In the genomic region with DNA sequence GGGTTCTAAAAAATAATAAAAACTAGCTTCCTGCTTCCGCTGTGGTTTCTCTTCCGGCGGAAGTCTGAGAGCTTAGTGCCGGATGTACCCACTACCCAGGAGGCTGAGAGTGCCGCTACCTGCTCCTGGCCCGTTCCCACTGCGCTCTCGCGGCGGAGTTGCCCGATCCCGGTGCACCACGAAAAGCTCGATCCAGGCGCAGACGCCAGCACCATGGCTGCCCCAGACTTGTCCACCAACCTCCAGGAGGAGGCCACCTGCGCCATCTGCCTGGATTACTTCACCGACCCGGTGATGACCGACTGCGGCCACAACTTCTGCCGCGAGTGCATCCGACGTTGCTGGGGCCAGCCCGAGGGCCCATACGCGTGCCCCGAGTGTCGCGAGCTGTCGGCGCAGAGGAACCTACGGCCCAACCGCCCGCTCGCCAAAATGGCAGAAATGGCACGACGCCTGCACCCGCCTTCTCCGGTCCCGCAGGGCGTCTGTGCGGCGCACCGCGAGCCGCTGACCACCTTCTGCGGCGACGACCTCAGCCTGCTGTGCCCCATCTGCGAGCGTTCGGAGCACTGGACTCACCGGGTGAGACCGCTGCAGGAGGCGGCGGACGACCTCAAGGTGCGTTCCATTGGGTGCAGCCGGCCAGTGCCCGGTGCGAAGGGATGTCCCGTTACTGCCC, we compare ENCODE assay signal across 8 mouse cellular contexts. TPM values are rescaled to one million over a fixed set of nuclear protein-coding genes. Genes with fewer than 3 reads are reported as not detected.
DNase-seq lines count a peak whose midpoint lies in the region; ATAC-seq and TF ChIP-seq lines count a peak whose summit lies in the region.

TSS of gene Trim11 (plus strand) at position 67 of the 679 bp plus-strand sequence.

- 1% methylated on average over 64 of the region's 64 CpGs for WGBS in heart, postnatal 0 days
- under 1% methylated on average over 64 of the region's 64 CpGs for WGBS in neural tube, embryonic 14.5 days

- H3K4me3 ChIP-seq in CH12.LX (replicated peaks in 1 of 3; ENCODE audit: low read depth in 2 of 3, low read length in 2 of 3, poor library complexity in 1 of 3) = peak within 1 kb of the TSS; percentile 70 to 99 (median 96)
- peak within 1 kb of the TSS; percentile 70 for H3K4me3 ChIP-seq in erythroblast, embryonic 14.5 days (replicated peaks)
- H3K4me3 ChIP-seq in heart, postnatal 0 days (ENCODE audit: low read depth, low read length) = peak within 1 kb of the TSS; percentile 88
- peak within 1 kb of the TSS; percentile 98 for H3K4me3 ChIP-seq in neural tube, embryonic 14.5 days (ENCODE audit: low read depth, low read length)

- H3K9ac ChIP-seq in CH12.LX (ENCODE audit: insufficient read depth, low read depth) = peak within 1 kb of the TSS; percentile 86
- H3K9ac ChIP-seq in heart, postnatal 0 days (replicated peaks; ENCODE audit: low read depth, low read length) = peak within 1 kb of the TSS; percentile 90
- H3K9ac ChIP-seq in neural tube, embryonic 14.5 days (replicated peaks; ENCODE audit: low read depth, low read length) = peak within 1 kb of the TSS; percentile 80

- H3K36me3 ChIP-seq in CH12.LX (replicated peaks in 1 of 2; ENCODE audit: control insufficient read depth in 1 of 2, insufficient read depth in 1 of 2, low read length in 1 of 2) = peaks cover 9 to 49% of the 10 kb centered on the region in 2 experiments
- peaks cover 40% of the 10 kb centered on the region for H3K36me3 ChIP-seq in erythroblast, embryonic 14.5 days (ENCODE audit: control insufficient read depth)
- peaks cover 12% of the 10 kb centered on the region for H3K36me3 ChIP-seq in heart, postnatal 0 days (replicated peaks; ENCODE audit: control insufficient read depth, insufficient read depth, low read length)
- peaks cover 11% of the 10 kb centered on the region for H3K36me3 ChIP-seq in neural tube, embryonic 14.5 days (ENCODE audit: control insufficient read depth, insufficient read depth, low read length)

- ATAC-seq in heart, postnatal 0 days (ENCODE audit: insufficient read depth, low read depth) = peak; percentile 55
- peak; percentile 79 for ATAC-seq in neural tube, embryonic 14.5 days (ENCODE audit: low read depth)

- H3K4me2 ChIP-seq in CH12.LX (ENCODE audit: insufficient read depth, low read depth, poor library complexity, severe bottlenecking) = peak within 1 kb of the TSS; percentile 64
- peak within 1 kb of the TSS; percentile 90 for H3K4me2 ChIP-seq in heart, postnatal 0 days (ENCODE audit: low read depth, low read length)
- H3K4me2 ChIP-seq in neural tube, embryonic 14.5 days (ENCODE audit: low read depth, low read length) = peak within 1 kb of the TSS; percentile 100

- TF ChIP-seq POLR2A in CH12.LX (IDR thresholded peaks at IDR 0.05; ENCODE audit: low read depth, low read length) = peak; percentile 97

- TF ChIP-seq RAD21 in CH12.LX (IDR thresholded peaks at IDR 0.05; ENCODE audit: low read depth, low read length) = no peak

- TF ChIP-seq CTCF in CH12.LX (conservative IDR thresholded peaks at IDR 0.05 in 1 of 2, IDR thresholded peaks at IDR 0.05 in 1 of 2; ENCODE audit: low read depth in 2 of 2, low read length in 2 of 2) = no peak
- TF ChIP-seq CTCF in heart, postnatal 0 days (IDR thresholded peaks at IDR 0.05; ENCODE audit: low read depth) = no peak

- in situ Hi-C loops in CH12.LX (cut with MboI; ENCODE audit: low pct_ligation_motif_present, low pct_unique_long_range_greater_than_20kb, low sequenced_read_pairs) = no loop called here

- peak; percentile 84 for DNase-seq in CH12.LX (ENCODE audit: extremely low read depth)
- DNase-seq in adrenal gland, postnatal 4 days (ENCODE audit: low spot score in 2 of 2) = peak in 1 of 2 experiments; percentile 21
- peak; percentile 82 for DNase-seq in heart, postnatal 0 days (ENCODE audit: low spot score)
- DNase-seq in kidney, postnatal 25 days = peak; percentile 67 to 82
- peak; percentile 59 to 62 for DNase-seq in lung, adult 18-20 months
- peak; percentile 67 to 71 for DNase-seq in thymus, adult 18-20 months

- peaks cover 25 to 59% of the 10 kb centered on the region in 2 experiments for H3K4me1 ChIP-seq in CH12.LX (ENCODE audit: control insufficient read depth in 1 of 2, insufficient read depth in 2 of 2)
- H3K4me1 ChIP-seq in erythroblast, embryonic 14.5 days (ENCODE audit: control insufficient read depth) = peaks cover 62% of the 10 kb centered on the region
- H3K4me1 ChIP-seq in heart, postnatal 0 days (ENCODE audit: control insufficient read depth, insufficient read depth) = peaks cover 41% of the 10 kb centered on the region
- H3K4me1 ChIP-seq in neural tube, embryonic 14.5 days (ENCODE audit: control insufficient read depth, insufficient read depth, low read length) = peaks cover 28% of the 10 kb centered on the region

- TF ChIP-seq EP300 in CH12.LX (IDR thresholded peaks at IDR 0.05; ENCODE audit: low read length) = no peak
- no peak for TF ChIP-seq EP300 in heart, postnatal 0 days (IDR thresholded peaks at IDR 0.05; ENCODE audit: low read depth)

- peak within 1 kb of the TSS; percentile 59 for H3K27ac ChIP-seq in CH12.LX (ENCODE audit: insufficient read depth, low read depth)
- H3K27ac ChIP-seq in heart, postnatal 0 days (ENCODE audit: low read depth) = peak within 1 kb of the TSS; percentile 87
- H3K27ac ChIP-seq in neural tube, embryonic 14.5 days (ENCODE audit: low read depth, low read length) = peak within 1 kb of the TSS; percentile 71

- dilution Hi-C loops in CH12.LX (cut with MboI; ENCODE audit: extremely low pct_ligation_motif_present, extremely low pct_unique_long_range_greater_than_20kb, low sequenced_read_pairs) = no loop called here

- H3K9me3 ChIP-seq in CH12.LX (replicated peaks; ENCODE audit: low read length) = no peaks in the 10 kb centered on the region
- H3K9me3 ChIP-seq in erythroblast, embryonic 14.5 days (ENCODE audit: control insufficient read depth, low read length) = no peaks in the 10 kb centered on the region
- H3K9me3 ChIP-seq in heart, postnatal 0 days (replicated peaks; ENCODE audit: control insufficient read depth, low read length) = no peaks in the 10 kb centered on the region
- no peaks in the 10 kb centered on the region for H3K9me3 ChIP-seq in neural tube, embryonic 14.5 days (ENCODE audit: control insufficient read depth, low read length)

- peaks cover 61% of the 10 kb centered on the region for H3K79me2 ChIP-seq in CH12.LX (replicated peaks; ENCODE audit: control insufficient read depth, extremely low read depth, insufficient read depth, poor library complexity, severe bottlenecking)

- H3K27me3 ChIP-seq in CH12.LX (replicated peaks) = no peaks in the 10 kb centered on the region
- H3K27me3 ChIP-seq in erythroblast, embryonic 14.5 days (ENCODE audit: control insufficient read depth) = no peaks in the 10 kb centered on the region
- no peaks in the 10 kb centered on the region for H3K27me3 ChIP-seq in heart, postnatal 0 days (ENCODE audit: control insufficient read depth, insufficient read depth, low read length)
- H3K27me3 ChIP-seq in neural tube, embryonic 14.5 days (ENCODE audit: control insufficient read depth, insufficient read depth, low read length) = no peaks in the 10 kb centered on the region

TF ChIP-seq in CH12.LX, 34 proteins besides CTCF, POLR2A, EP300 and RAD21 (continues in another document):
- TF ChIP-seq MEF2A (IDR thresholded peaks at IDR 0.05; ENCODE audit: borderline replicate concordance, low read depth, low read length) = no peak
- TF ChIP-seq ZNF384 (IDR thresholded peaks at IDR 0.05; ENCODE audit: low read depth, low read length) = no peak; the same call in 1 of the 2 replicates
- no peak for TF ChIP-seq CHD1 (IDR thresholded peaks at IDR 0.05; ENCODE audit: low read depth, low read length)
- no peak for TF ChIP-seq E2F4 (IDR thresholded peaks at IDR 0.05; ENCODE audit: insufficient replicate concordance, low read depth, low read length)
- TF ChIP-seq USF2 (conservative IDR thresholded peaks at IDR 0.05; ENCODE audit: low read depth, low read length) = no peak
- TF ChIP-seq JUN (IDR thresholded peaks at IDR 0.05; ENCODE audit: insufficient read depth, low read depth, low read length) = no peak
- TF ChIP-seq HCFC1 (IDR thresholded peaks at IDR 0.05; ENCODE audit: low read depth, low read length) = peak; percentile 90
- no peak for TF ChIP-seq MXI1 (IDR thresholded peaks at IDR 0.05; ENCODE audit: low read depth, low read length)
- peak; percentile 97; the same call in 1 of the 2 replicates for TF ChIP-seq SIN3A (IDR thresholded peaks at IDR 0.05; ENCODE audit: low read length)
- no peak for TF ChIP-seq MAX (IDR thresholded peaks at IDR 0.05; ENCODE audit: low read length)
- peak; percentile 81 for TF ChIP-seq TCF12 (IDR thresholded peaks at IDR 0.05; ENCODE audit: low read depth, low read length)
- TF ChIP-seq BHLHE40 (IDR thresholded peaks at IDR 0.05; ENCODE audit: low read depth, low read length) = no peak
- peak; percentile 85; the same call in 1 of the 2 replicates for TF ChIP-seq KAT2A (IDR thresholded peaks at IDR 0.05; ENCODE audit: insufficient replicate concordance, low read length)
- TF ChIP-seq USF1 (IDR thresholded peaks at IDR 0.05; ENCODE audit: low read depth, low read length) = no peak
- TF ChIP-seq RCOR1 (conservative IDR thresholded peaks at IDR 0.05; ENCODE audit: low read depth, low read length) = no peak
- peak; percentile 75 for TF ChIP-seq POLR2AphosphoS2 (IDR thresholded peaks at IDR 0.05; ENCODE audit: low read depth, low read length)
- no peak for TF ChIP-seq SMC3 (IDR thresholded peaks at IDR 0.05; ENCODE audit: low read depth, low read length)
- peak; percentile 88 for TF ChIP-seq TBP (conservative IDR thresholded peaks at IDR 0.05; ENCODE audit: low read depth, low read length)
- no peak for TF ChIP-seq MYC (IDR thresholded peaks at IDR 0.05; ENCODE audit: low read depth, low read length)
- no peak; the same call in 1 of the 2 replicates for TF ChIP-seq MAZ (IDR thresholded peaks at IDR 0.05; ENCODE audit: low read depth, low read length)
- TF ChIP-seq NELFE (IDR thresholded peaks at IDR 0.05; ENCODE audit: low read depth, low read length) = peak; percentile 66; the same call in 1 of the 2 replicates
- TF ChIP-seq ZC3H11A (IDR thresholded peaks at IDR 0.05; ENCODE audit: low read depth, low read length) = no peak
- no peak for TF ChIP-seq PAX5 (IDR thresholded peaks at IDR 0.05; ENCODE audit: low read length)
- TF ChIP-seq MAFK (IDR thresholded peaks at IDR 0.05; ENCODE audit: insufficient replicate concordance, low read length) = no peak

RNA-seq across cellular contexts. Expression of gene Trim11, which starts in this region (rescaled TPM):
- total RNA-seq in CH12.LX (2012; rRNA removed) = 32.5 and 33.2 TPM in 2 replicates
- 22.5 and 23.2 TPM in 2 replicates for total RNA-seq in CH12.LX (2014; rRNA removed)
- 21.8 and 23.0 TPM in 2 replicates for polyA plus RNA-seq in CH12.LX (2012; ENCODE audit: insufficient read length, low read depth)
- 10 to 100 TPM; 34.1 to 34.8 TPM for total RNA-seq in adrenal gland, postnatal 4 days (2021)
- 1.0 and 1.2 TPM in 2 replicates for polyA plus RNA-seq in erythroblast, embryonic 14.5 days (2012)
- total RNA-seq in heart, postnatal 0 days (2014; rRNA removed; ENCODE audit: low replicate concordance) = 36.8 and 37.4 TPM in 2 replicates
- polyA plus RNA-seq in heart, postnatal 0 days (2015; fragmentation: Nextera tagmentation; extraction: Ambion mirVana) = 26.0 and 26.5 TPM in 2 replicates
- 20.4 TPM in 2 replicates for polyA plus RNA-seq in neural tube, embryonic 14.5 days (2014; fragmentation: Nextera tagmentation; extraction: Ambion mirVana)
